ENCODE assay signal across 8 mouse cellular contexts in the genomic region with DNA sequence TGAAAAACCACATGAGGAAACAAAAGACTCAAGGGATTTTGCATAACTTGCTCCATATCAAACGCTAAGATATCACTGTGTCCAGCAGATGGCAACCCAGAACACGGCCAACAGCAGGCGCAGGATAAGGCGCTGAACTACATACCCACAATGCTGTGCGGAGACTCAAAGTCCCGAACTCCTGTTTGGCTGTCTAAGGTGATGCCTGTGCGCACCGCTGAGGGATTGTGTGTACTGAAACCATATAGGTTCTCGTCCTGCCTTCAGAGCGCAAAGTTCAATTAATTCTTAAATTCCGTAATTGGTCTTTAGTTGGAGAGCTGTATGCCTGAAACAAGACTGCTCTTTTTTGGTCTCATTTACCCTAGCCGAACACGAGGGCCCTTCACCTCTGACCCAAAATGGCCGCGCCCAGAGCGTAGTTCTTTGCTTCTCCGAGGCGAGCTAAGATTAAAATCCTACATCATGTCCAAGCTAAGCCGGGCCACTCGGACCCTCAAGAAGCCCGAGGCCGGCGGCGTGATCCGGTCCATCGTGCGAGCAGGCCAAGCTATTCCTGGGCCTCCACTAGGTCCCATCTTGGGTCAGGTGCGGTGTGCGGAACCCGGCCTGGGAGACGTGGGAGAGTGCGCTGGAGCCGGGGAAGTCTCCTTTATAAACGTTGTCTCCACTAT. TPM values are rescaled to one million over a fixed set of nuclear protein-coding genes. Genes with fewer than 3 reads are reported as not detected.
DNase-seq lines count a peak whose midpoint lies in the region; ATAC-seq and TF ChIP-seq lines count a peak whose summit lies in the region.

A gene (plus strand): TSS at position 220 of the 674 bp plus-strand sequence.

- peak within 1 kb of the TSS; percentile 47; the same call in 1 of the 2 replicates for H3K27ac ChIP-seq in cortical plate, adult 2 months (ENCODE audit: insufficient read depth, low read length)

- H3K36me3 ChIP-seq in megakaryocyte, embryonic 14.5 days (replicated peaks; ENCODE audit: low read length), result peaks cover 30% of the 10 kb centered on the region

- TF ChIP-seq POLR2A in cortical plate, adult 2 months (IDR thresholded peaks at IDR 0.05; ENCODE audit: extremely low read depth, insufficient read depth, low read length), result peak; percentile 40; the same call in 1 of the 2 replicates

- H3K9me3 ChIP-seq in megakaryocyte, embryonic 14.5 days, result no peaks in the 10 kb centered on the region

- ATAC-seq in activated CD4-positive, CD25-positive, alpha-beta regulatory T cell, adult 4 months, result peak; percentile 98

- peaks cover 16% of the 10 kb centered on the region for H3K27me3 ChIP-seq in megakaryocyte, embryonic 14.5 days (replicated peaks)

- DNase-seq in gastrocnemius, adult 8-10 months (ENCODE audit: low spot score in 2 of 2), result peak; percentile 82 to 85
- peak; percentile 95 for DNase-seq in hindlimb bud, embryonic 11.5 days (ENCODE audit: extremely low spot score, low read depth, low spot score)
- peak; percentile 87 to 91 for DNase-seq in left cerebral cortex, adult 8-10 months (ENCODE audit: low spot score in 2 of 2)
- DNase-seq in right cerebral cortex, postnatal 10 days (ENCODE audit: low spot score in 2 of 2), result peak; percentile 93 to 96
- DNase-seq in urinary bladder, postnatal 25 days (ENCODE audit: low spot score), result peak; percentile 81

- no peaks in the 10 kb centered on the region for H3K4me1 ChIP-seq in cortical plate, adult 2 months (ENCODE audit: control insufficient read depth, insufficient read depth, low read length)
- H3K4me1 ChIP-seq in megakaryocyte, embryonic 14.5 days, result peaks cover 25% of the 10 kb centered on the region

- TF ChIP-seq CTCF in cortical plate, adult 2 months (IDR thresholded peaks at IDR 0.05; ENCODE audit: extremely low read depth, insufficient read depth, low read length), result peak; percentile 80

- H3K4me3 ChIP-seq in cortical plate, adult 2 months (ENCODE audit: insufficient read depth, low read length), result peak within 1 kb of the TSS; percentile 68
- peak within 1 kb of the TSS; percentile 97 for H3K4me3 ChIP-seq in megakaryocyte, embryonic 14.5 days (replicated peaks)

RNA-seq across cellular contexts. Expression of the gene that starts here (rescaled TPM):
- 10 to 100 TPM; 79.9 to 91.1 TPM for polyA plus RNA-seq in activated CD4-positive, CD25-positive, alpha-beta regulatory T cell, adult 4 months (2017; shearing (Covaris generic))
- 70.5 and 74.8 TPM in 2 replicates for polyA plus RNA-seq in cortical plate, adult 2 months (2012; rRNA removed)
- 10 to 100 TPM; 56.3 to 63.7 (median 60.7) TPM for total RNA-seq in gastrocnemius, adult 8-10 months (2022)
- total RNA-seq in left cerebral cortex, adult 8-10 months (2022), result 10 to 100 TPM; 57.1 to 61.5 (median 59.4) TPM
- polyA plus RNA-seq in megakaryocyte, embryonic 14.5 days (2012; ENCODE audit: insufficient read depth, low replicate concordance), result 7.2 and 45.3 TPM in 2 replicates

Comparison
In these comparisons a context has a peak if more than half of its experiments do, and no peak if none do; other contexts are left out.
1. Peak in every context shown above with its lines: DNase-seq, ATAC-seq, H3K4me3 ChIP-seq and H3K27ac ChIP-seq.